Mouse (Mus musculus) cortical plate, adult 2 months (tissue): Measurements from ENCODE around the gene Krt81.

Experiments used
- CTCF ChIP-seq: fragments of 200-500 bp; IDR thresholded peaks from 2 replicates; pipeline ENCODE4 v1.5.1; 2011; ENCODE audit warnings: mild to moderate bottlenecking, control low read depth, low read length; ENCODE audit not compliant: insufficient read depth; ENCODE audit errors: extremely low read depth
- POLR2A ChIP-seq: fragments of 200-500 bp; IDR thresholded peaks from 2 replicates; pipeline ENCODE4 v1.6.1; 2011; ENCODE audit warnings: mild to moderate bottlenecking, low read length, control low read depth; ENCODE audit not compliant: insufficient read depth; ENCODE audit errors: extremely low read depth

DNA sequence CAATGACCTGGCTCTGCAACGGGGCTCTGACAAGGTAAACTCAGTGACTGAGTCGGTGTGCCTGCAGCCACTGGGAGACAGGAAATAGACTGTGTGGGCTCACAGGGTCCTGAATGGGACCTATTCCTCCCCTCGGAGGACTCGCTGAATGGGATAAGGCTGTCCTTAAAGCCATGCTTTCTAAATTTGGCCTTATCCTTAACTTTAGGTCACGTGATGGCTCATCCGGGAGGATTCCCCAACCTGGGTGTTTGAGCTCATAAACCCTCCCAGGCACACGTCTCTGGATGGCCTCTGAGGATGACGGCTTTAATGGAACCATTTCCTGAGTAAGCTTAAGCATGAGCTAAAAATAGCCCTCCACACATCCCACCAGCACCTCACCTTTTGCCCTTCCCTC is 29.2 kb upstream of the Krt81 start:
- TF ChIP-seq CTCF (no peak), POLR2A (no peak)
